Mouse (Mus musculus): Measurements from ENCODE around the gene Ugt1a10. TPM values are rescaled to one million over a fixed set of nuclear protein-coding genes. Genes with fewer than 3 reads are reported as not detected.

Ugt1a10 gene
- polyA plus RNA-seq, 1 experiment from 2014 or later: not detected

DNA sequence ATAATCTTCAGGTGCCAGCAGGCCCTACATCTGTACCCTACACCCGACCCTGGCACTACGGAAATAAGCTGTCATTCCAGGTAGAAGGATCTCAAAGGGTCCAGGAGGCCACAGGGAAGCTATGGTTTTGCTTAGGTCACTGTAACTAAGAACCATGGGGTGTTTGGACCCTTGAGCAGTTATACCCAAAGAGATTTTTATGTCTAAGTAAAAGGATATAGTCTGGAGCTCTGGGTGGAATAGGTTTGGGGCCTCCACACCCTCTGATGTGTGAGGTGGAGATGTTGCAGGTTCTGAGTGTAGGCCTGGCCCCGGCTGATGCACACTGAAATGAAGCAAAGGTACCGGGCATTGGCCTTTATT, 179.0 kb downstream of the Ugt1a10 start:
- no peaks in the 10 kb centered on the region for H3K4me1 ChIP-seq (replicated peaks)
- H3K4me3 ChIP-seq: no peak overlapping the region
- 68% methylated on average over 4 of the region's 4 CpGs for WGBS
- DNase-seq (ENCODE audit: low spot score): no peak
- peaks cover 98% of the 10 kb centered on the region for H3K9me3 ChIP-seq
- no peaks in the 10 kb centered on the region for H3K27me3 ChIP-seq (ENCODE audit: insufficient read depth, poor library complexity, severe bottlenecking)
- no peaks in the 10 kb centered on the region for H3K36me3 ChIP-seq
- no peak overlapping the region for H3K27ac ChIP-seq

DNA sequence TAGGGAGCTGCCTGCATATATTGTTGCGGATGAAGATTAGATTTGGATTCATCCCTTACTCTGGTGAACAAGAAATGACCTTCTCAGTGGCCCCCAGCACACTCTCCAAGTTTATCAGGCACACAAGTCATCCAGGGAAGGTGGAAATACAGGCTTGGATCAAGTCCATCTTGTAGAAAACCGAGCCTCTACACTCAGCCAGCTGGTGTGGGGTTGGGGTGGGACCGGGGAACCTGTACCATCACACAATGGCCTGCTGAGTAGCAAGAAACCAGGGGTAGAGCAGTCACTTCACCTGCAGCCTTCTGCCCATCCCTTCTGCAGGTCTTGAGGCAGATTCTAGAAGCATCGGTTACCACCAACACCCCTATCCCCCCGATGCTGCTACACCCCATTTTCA, 179.5 kb downstream of the Ugt1a10 start:
- H3K27me3 ChIP-seq (ENCODE audit: insufficient read depth, poor library complexity, severe bottlenecking): no peaks in the 10 kb centered on the region
- no peaks in the 10 kb centered on the region for H3K36me3 ChIP-seq
- no peaks in the 10 kb centered on the region for H3K4me1 ChIP-seq (replicated peaks)
- peaks cover 98% of the 10 kb centered on the region for H3K9me3 ChIP-seq
- no peak overlapping the region for H3K27ac ChIP-seq
- H3K4me3 ChIP-seq: no peak overlapping the region
- WGBS: 48% methylated on average over 5 of the region's 5 CpGs
- DNase-seq (ENCODE audit: low spot score): no peak

DNA sequence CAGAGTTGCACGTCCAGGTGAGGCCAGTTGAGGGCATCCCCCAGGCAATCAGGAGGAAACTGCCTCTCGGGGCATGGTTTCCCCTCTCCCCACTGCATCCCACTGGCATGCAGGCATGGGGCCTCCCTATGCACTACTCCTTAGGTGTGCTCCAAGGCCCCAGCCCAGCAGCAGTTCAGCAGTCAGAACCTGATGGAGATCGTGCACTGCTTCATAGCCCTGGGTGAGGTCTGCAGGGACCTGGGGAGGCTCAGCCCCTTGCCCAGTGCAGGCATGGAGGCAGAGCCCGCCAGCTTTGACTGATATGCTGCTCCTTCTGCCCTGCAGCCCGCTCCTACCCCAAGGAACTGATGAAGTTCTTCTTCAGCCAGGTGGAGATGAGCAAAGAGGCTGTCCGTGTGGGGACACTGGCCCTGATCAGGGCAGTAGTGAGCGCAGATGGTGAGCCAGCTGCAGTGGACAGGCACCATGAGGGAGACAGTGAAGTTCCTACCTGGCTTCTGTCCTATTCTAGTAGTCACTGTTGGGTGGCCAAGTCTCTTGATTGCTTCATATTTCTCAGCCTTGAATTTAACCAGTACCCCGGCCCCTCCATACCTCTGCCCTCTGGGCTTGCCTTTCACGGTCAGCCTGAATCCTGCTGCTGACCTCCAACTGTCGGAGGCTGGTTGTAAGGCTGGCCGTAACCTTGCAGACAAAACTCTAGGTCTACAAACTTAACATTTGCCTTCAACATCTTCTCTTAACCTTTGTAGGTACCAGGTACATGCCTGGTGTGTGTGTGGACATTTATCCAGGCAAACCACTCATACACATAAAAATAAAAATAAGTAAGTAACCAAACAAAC, 180.1 kb downstream of the Ugt1a10 start:
- H3K4me3 ChIP-seq: no peak overlapping the region
- H3K4me1 ChIP-seq (replicated peaks): no peaks in the 10 kb centered on the region
- no peak overlapping the region for H3K27ac ChIP-seq
- no peaks in the 10 kb centered on the region for H3K36me3 ChIP-seq
- 65% methylated on average over 11 of the region's 11 CpGs for WGBS
- H3K27me3 ChIP-seq (ENCODE audit: insufficient read depth, poor library complexity, severe bottlenecking): no peaks in the 10 kb centered on the region
- DNase-seq (ENCODE audit: low spot score): no peak
- H3K9me3 ChIP-seq: peaks cover 98% of the 10 kb centered on the region

DNA sequence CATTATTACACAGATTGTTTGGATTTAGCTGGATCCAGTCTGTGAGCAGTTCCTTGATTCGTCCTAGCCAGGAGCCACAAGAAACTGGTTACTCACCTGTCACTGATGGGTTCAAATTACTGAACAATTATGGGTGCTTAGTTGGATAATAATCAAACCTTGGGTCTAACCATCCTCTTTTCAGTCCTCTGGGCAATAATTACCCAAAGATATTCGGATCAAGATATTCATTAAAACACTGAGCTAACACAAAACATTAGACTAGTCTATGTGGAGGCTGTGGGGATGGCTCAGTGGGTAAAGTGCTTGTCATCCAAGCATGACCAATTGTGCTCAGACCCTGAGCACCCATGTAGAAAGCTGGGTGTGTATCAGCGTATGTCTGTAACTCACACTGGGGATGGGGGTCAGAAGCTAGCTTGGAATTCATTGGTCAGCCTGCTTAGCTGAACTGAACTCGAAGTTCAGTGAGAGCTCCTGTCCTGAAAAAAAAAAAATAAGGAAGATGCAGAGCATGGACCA, 180.8 kb downstream of the Ugt1a10 start:
- 67% methylated on average over 4 of the region's 4 CpGs for WGBS
- Histone ChIP-seq H3K36me3 (no peaks in the 10 kb centered on the region), H3K27ac (no peak overlapping the region), H3K4me1 (replicated peaks) (no peaks in the 10 kb centered on the region), H3K4me3 (no peak overlapping the region), H3K27me3 (ENCODE audit: insufficient read depth, poor library complexity, severe bottlenecking) (no peaks in the 10 kb centered on the region), H3K9me3 (peaks cover 98% of the 10 kb centered on the region)
- no peak for DNase-seq (ENCODE audit: low spot score)

DNA sequence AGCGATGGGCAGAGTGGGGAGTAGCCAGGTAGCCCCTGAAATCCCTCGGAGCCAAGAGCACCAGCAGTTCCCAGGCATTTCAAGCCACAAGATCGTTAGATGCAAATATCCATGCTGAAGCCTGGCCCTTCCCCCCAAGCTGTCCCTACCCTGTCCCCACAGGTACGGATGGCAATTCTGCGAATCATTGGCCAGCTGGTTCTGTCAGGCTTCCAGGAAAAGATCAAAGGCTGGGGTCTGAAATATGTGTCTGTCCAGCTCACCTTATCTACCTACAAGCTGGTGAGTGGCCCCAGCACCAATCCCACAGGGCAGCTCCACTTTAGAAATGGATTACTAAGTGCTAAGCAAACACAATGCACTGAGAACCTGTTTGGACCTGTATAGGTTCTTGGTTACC, 182.1 kb downstream of the Ugt1a10 start:
- H3K27me3 ChIP-seq (ENCODE audit: insufficient read depth, poor library complexity, severe bottlenecking): no peaks in the 10 kb centered on the region
- H3K4me1 ChIP-seq (replicated peaks): no peaks in the 10 kb centered on the region
- no peaks in the 10 kb centered on the region for H3K36me3 ChIP-seq
- no peak for DNase-seq (ENCODE audit: low spot score)
- H3K9me3 ChIP-seq: peaks cover 98% of the 10 kb centered on the region
- H3K27ac ChIP-seq: no peak overlapping the region
- no peak overlapping the region for H3K4me3 ChIP-seq
- WGBS: 79% methylated on average over 5 of the region's 5 CpGs

DNA sequence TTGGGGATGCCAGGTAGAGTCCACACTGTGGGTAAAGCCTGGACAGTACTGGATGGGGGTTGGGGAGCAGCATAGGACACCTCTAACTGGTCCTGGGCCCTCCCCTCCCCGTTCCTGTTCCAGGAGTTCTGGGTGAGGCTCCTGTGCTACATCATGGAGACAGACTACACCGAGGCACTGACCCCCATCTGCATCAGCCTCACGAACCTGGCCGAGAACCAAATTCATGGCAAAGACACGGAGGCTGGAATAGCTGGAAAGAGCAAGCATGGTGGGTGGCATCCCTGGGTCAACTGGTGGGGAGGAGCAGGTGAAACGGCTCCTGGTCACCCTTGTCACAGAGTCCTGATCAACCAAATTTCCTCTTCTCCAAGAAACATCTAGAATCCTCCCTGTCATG, 183.6 kb downstream of the Ugt1a10 start:
- Histone ChIP-seq H3K36me3 (no peaks in the 10 kb centered on the region), H3K27me3 (ENCODE audit: insufficient read depth, poor library complexity, severe bottlenecking) (no peaks in the 10 kb centered on the region), H3K4me3 (no peak overlapping the region), H3K27ac (no peak overlapping the region), H3K9me3 (peaks cover 97% of the 10 kb centered on the region), H3K4me1 (replicated peaks) (no peaks in the 10 kb centered on the region)
- DNase-seq (ENCODE audit: low spot score): no peak
- 80% methylated on average over 6 of the region's 6 CpGs for WGBS

DNA sequence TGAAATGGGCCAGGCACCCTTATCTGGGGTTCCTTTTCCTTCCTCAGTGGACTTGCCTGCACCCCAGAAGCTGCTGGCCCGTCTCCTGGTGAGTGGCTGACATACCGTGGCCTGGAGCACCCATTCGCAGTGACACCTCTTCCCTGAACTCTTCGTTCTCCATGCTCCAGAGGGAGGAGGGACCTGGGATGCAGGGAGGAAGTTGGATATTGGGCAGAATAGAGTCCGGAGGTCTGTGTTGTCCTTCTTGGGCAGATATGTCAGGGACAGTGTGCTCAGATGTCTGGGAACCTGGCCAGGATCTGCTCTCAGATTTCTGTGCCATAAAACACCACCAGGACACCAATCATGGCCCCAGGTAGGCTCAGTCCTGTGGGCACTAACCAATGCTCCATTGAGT, 184.9 kb downstream of the Ugt1a10 start:
- H3K4me3 ChIP-seq: no peak overlapping the region
- peaks cover 97% of the 10 kb centered on the region for H3K9me3 ChIP-seq
- DNase-seq (ENCODE audit: low spot score): no peak
- H3K27me3 ChIP-seq (ENCODE audit: insufficient read depth, poor library complexity, severe bottlenecking): no peaks in the 10 kb centered on the region
- no peak overlapping the region for H3K27ac ChIP-seq
- no peaks in the 10 kb centered on the region for H3K4me1 ChIP-seq (replicated peaks)
- H3K36me3 ChIP-seq: no peaks in the 10 kb centered on the region
- WGBS: 75% methylated on average over 5 of the region's 5 CpGs

DNA sequence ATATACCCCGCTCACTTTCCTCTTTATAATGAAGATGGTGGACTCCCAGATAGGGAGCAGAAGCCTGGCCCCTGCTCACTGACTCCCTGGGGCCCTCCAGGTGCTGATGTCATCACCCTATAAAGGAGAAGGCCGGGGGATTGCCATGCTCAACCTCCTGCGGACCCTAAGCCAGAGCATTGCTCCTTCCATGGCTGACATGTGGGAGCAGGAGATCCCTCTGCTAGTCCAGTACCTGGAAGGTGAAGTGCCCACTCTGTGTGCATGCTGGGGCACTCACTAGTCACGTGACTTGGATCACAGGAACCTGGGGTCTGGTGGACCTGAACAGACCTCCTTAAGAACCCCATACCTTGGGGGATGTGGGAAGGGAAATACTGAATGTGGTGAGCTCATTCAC, 185.4 kb downstream of the Ugt1a10 start:
- H3K27me3 ChIP-seq (ENCODE audit: insufficient read depth, poor library complexity, severe bottlenecking): no peaks in the 10 kb centered on the region
- 77% methylated on average over 4 of the region's 4 CpGs for WGBS
- H3K27ac ChIP-seq: no peak overlapping the region
- no peak for DNase-seq (ENCODE audit: low spot score)
- no peaks in the 10 kb centered on the region for H3K4me1 ChIP-seq (replicated peaks)
- no peaks in the 10 kb centered on the region for H3K36me3 ChIP-seq
- no peak overlapping the region for H3K4me3 ChIP-seq
- peaks cover 97% of the 10 kb centered on the region for H3K9me3 ChIP-seq

DNA sequence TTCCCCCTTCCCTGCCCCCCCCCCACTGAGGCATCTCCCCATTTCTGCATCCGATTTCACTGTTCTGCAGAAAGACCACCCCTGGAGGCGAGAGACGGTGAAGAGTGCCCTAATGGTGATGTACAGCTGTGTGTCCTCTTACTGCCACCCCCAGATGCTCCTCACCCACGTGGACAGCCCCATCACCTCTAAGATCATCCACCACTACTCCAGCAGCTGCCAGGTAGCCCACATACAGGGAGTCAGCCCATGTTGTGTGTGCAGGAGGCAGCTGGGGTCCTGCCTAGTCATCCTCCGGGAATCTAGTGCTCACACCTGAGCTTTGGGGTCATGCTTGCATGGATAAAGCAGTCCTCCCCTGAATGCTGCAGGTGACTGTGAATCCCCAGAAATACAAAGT, 188.7 kb downstream of the Ugt1a10 start:
- Histone ChIP-seq H3K27ac (no peak overlapping the region), H3K36me3 (no peaks in the 10 kb centered on the region), H3K4me3 (no peak overlapping the region), H3K27me3 (ENCODE audit: insufficient read depth, poor library complexity, severe bottlenecking) (no peaks in the 10 kb centered on the region), H3K4me1 (replicated peaks) (no peaks in the 10 kb centered on the region), H3K9me3 (peaks cover 99% of the 10 kb centered on the region)
- WGBS: 64% methylated on average over 5 of the region's 5 CpGs
- DNase-seq (ENCODE audit: low spot score): no peak

DNA sequence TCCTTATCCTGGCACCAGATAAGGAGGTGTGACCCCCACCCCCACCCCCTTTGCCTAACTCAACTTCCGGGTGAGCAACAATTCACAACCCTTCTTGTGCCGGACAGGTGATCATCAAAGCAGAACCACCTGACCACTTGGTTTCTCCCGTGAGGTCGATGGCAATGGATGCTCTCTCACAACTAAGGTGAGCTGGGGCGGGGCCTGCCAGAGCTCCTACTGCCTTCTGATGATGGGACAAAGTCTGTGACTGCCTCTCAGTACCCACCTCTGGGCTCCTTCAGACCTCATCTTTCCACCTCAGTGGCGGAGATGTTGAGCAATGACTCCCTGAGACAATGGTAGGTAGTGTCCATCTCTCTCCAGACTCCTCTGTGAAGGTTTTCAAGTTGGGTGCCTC, 190.7 kb downstream of the Ugt1a10 start:
- no peak overlapping the region for H3K27ac ChIP-seq

DNA sequence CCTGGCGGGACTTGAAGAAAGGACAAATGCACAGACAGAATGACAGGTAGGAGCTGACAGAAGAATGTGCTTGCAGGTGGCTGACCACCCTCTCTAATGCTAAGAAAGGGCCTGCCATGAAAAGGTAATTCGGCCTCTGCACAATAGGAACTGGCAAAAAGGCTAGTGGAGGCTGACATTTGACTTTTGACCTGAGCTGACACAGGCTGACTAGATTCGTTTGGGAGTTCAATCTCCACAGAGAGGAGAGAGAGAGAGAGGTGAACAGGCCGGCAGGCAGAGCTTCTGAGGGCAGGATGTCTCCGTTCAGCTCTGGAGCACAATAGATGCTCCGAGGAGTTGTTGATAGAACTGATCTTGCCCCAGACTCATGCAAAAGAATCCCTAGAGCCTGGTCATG, 191.2 kb downstream of the Ugt1a10 start:
- no peaks in the 10 kb centered on the region for H3K36me3 ChIP-seq
- WGBS: 44% methylated on average over 6 of the region's 6 CpGs
- H3K27me3 ChIP-seq (ENCODE audit: insufficient read depth, poor library complexity, severe bottlenecking): no peaks in the 10 kb centered on the region
- H3K27ac ChIP-seq: no peak overlapping the region
- H3K4me1 ChIP-seq (replicated peaks): no peaks in the 10 kb centered on the region
- peaks cover 99% of the 10 kb centered on the region for H3K9me3 ChIP-seq
- DNase-seq (ENCODE audit: low spot score): no peak
- no peak overlapping the region for H3K4me3 ChIP-seq

More for the DNA sequence above, 190.7 kb downstream of the Ugt1a10 start:
- Histone ChIP-seq H3K27me3 (ENCODE audit: insufficient read depth, poor library complexity, severe bottlenecking) (no peaks in the 10 kb centered on the region), H3K4me1 (replicated peaks) (no peaks in the 10 kb centered on the region), H3K9me3 (peaks cover 99% of the 10 kb centered on the region), H3K4me3 (no peak overlapping the region), H3K36me3 (no peaks in the 10 kb centered on the region)
- no peak for DNase-seq (ENCODE audit: low spot score)
- WGBS: 79% methylated on average over 6 of the region's 6 CpGs

DNA sequence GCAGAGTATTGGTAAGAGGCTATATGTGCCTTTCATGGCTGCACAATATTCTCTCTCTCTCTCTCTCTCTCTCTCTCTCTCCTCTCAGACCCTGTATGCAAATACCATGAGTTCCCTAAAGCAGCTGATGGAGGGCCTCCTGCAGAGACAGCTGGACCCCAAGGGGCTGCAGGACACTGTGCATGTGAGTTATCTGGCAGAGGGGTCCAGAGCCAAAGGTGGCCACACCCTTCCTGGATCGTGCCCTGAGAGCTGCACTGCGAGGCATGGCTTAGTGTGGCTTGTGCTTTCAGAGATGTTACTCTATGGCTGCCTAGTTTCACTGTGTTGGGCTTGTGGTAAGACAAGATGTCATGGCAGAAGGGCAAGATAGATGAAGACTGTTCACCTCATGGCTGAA, 192.5 kb downstream of the Ugt1a10 start:
- H3K4me3 ChIP-seq: no peak overlapping the region
- H3K9me3 ChIP-seq: peaks cover 97% of the 10 kb centered on the region
- H3K27ac ChIP-seq: no peak overlapping the region
- no peak for DNase-seq (ENCODE audit: low spot score)
- WGBS: 54% methylated on average over 2 of the region's 2 CpGs
- no peaks in the 10 kb centered on the region for H3K27me3 ChIP-seq (ENCODE audit: insufficient read depth, poor library complexity, severe bottlenecking)
- H3K36me3 ChIP-seq: no peaks in the 10 kb centered on the region
- no peaks in the 10 kb centered on the region for H3K4me1 ChIP-seq (replicated peaks)

DNA sequence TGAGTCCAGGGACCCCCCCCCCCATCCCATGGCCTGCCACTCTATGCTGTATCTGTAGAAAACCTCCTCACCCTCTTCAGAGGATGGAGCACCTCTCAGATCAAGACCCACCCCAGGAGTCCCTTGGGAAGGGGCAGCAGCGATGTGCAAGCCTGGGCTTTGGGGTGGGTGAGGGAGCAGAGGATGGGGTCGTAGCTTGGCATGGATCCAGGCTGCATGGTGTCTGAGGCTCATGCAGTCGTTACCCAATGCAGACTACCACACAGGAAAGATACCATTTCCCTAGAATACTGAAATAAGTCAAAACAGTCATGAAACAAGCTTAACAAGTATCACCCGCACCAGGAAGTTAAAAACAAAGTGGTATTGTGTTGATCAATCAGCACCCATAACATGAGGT, 193.5 kb downstream of the Ugt1a10 start:
- Histone ChIP-seq H3K36me3 (no peaks in the 10 kb centered on the region), H3K4me1 (replicated peaks) (no peaks in the 10 kb centered on the region), H3K9me3 (peaks cover 98% of the 10 kb centered on the region), H3K27me3 (ENCODE audit: insufficient read depth, poor library complexity, severe bottlenecking) (no peaks in the 10 kb centered on the region), H3K4me3 (no peak overlapping the region), H3K27ac (no peak overlapping the region)
- DNase-seq (ENCODE audit: low spot score): no peak
- 71% methylated on average over 4 of the region's 4 CpGs for WGBS
